Mouse (Mus musculus): ENCODE data around the gene Slc44a1. TPM values are rescaled to one million over a fixed set of nuclear protein-coding genes. Genes with fewer than 3 reads are reported as not detected.

Slc44a1 gene
- 10 to 100 TPM; 85.2 to 95.7 TPM for total RNA-seq (2021)
- long read RNA-seq, experiment 1, full-length matches to known transcripts = 98 of 107 reads
- long read RNA-seq, experiment 1, partial matches to known transcripts = 2 of 107 reads
- long read RNA-seq, experiment 1, other reads (novel, unspliced or antisense) = 7 of 107 reads
- long read RNA-seq, experiment 2, full-length matches to known transcripts = 153 of 193 reads
- long read RNA-seq, experiment 2, partial matches to known transcripts = 23 of 193 reads
- long read RNA-seq, experiment 2, other reads (novel, unspliced or antisense) = 17 of 193 reads

DNA sequence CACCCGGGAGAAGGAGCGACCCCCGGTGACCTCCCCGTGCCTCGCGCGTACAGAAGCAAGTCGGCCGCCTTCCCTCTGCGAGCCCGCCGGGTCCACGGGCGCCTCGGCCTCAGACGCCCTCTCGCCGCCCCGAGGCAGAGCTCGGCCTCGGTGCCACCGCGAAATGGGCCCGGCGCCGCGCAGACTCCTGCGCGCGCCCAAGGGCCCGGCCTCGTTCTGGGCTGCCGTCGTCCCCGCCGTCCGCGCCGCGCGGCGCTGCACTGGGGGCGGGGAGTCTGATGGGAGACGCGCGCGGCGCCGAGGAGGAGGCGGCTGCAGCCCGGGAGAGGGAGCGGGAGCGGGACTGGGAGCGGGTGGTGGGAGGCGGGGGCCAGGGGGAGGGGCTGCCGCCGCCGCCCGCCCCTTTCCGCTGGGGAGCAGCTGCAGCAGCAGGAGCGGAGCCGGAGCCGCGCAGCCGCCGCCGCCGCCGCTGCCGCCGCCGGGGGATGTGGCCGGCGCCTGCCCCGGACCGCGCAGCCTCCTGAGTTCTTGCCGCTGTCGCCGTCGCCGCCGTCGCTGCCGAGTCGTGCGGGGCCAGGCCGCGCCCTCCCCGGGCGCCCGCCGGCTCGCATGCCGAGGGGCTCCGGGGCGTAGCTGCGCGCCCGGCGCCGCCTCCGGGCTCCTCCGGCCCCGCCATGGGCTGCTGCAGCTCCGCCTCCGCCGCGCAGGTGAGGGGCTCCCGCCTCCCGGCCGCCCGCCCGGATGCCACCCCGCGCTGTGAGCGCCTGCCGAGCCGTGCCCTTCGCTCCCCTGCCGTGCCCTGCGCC is at the start of gene Slc44a1:
TSS of gene Slc44a1 (plus strand) at position 404 of the 806 bp plus-strand sequence.
- DNase-seq (ENCODE audit: low spot score in 2 of 2) = peak; percentile 83 to 86

GRCm38 (mm10) chr4:53395002-53395401 is 45.2 kb upstream of the Slc44a1 start:
- DNase-seq (ENCODE audit: low spot score in 2 of 2) = no peak

GRCm38 (mm10) chr4:53396623-53397192 is 43.5 kb upstream of the Slc44a1 start:
- DNase-seq (ENCODE audit: low spot score in 2 of 2) = no peak

DNA sequence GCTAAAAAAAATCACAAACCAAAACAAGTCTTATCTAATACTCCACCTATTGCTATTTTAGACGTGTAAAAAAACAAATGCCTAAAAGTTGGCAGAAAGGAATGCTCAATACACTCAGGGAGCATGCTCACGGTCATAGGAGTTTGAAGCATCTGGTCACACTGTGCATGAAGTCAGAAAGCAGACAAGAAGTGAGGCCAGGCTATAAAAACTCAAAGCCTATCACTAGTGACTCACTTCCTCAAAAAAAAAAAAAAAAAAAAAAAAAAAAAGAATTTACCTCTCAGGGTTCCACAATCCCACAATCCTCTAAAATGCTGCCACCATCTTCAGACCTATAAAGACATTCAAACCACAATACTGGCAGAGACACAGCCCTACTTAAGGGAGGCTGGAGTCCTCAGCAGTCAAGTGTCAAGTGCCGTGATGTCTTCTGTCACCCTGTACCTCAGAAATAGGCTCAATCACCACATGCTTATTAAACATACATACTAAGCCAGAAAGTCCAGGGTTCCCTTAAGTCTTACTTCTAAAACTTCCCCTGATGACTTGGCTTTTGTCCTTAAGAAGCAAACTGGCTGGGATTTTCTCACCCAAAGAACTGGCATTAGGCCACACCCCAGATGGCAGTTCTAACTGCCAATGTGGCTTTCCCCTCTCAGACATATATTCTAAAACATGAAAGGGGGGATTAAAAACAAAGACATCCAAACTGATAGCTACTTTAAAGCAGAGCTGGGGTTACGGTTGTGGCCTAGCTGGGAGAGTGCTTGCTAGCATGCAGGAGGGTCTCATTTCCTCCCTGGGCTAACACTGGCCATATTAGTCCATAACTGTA is 42.7 kb upstream of the Slc44a1 start:
- no peak for DNase-seq (ENCODE audit: low spot score in 2 of 2)

DNA sequence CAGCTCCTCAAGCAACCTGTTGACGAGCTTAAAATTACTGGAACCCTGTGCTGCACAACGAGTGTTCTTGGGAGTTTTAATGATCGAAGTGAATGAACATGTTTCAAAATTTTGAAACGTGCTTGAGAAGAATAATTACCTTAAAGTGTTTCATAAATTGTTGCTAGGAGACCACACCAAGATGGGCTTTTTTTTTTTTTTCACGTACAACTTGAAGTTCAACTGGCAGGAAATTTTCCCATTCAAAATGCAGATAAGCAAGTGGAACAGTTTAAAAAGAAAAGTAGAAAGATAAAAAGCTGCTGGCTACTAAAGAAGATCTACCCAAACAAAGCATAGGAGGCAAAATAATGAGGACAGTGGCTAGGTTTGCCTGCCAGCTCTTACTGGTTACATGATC is 41.7 kb upstream of the Slc44a1 start:
- DNase-seq (ENCODE audit: low spot score in 2 of 2) = no peak

DNA sequence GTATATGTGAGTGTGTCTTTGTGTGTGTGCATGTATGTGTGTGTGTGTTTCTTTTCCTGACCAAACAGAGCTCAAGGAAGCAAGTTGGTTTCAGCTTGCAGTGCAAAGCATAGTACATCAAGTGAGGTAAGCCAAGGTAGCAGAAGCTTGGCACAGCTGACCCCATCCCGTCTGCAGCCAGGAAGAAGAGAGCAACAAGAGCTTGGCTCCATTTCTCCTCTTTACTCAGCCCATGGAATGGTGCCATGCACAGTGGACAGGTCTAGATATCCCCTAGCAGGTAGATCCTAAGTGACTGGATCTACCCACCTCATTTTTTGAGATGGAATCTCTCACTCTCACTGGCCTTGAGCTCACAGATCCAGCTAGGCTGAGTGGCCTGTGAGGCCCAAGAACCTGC is 40.8 kb upstream of the Slc44a1 start:
- DNase-seq (ENCODE audit: low spot score in 2 of 2) = no peak

DNA sequence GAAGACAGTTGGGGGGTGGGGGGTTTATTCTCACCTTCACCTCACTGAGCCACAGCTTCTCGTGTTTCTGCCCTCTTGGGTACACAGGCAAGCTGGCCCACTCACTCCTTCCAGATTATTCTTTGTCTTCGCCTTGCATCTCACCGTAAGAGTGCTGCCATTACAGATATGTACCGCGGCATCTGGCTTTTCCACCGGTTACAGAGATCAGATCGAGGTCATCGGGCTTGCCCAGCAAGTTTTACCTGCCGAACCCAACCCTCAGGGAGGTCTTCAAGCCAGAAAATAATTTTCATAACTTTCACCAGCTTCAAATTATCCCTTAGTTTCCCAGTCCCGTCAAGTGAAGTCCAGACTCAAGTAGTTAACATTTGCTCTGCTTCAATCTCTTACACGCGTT is 36.8 kb upstream of the Slc44a1 start:
- no peak for DNase-seq (ENCODE audit: low spot score in 2 of 2)

DNA sequence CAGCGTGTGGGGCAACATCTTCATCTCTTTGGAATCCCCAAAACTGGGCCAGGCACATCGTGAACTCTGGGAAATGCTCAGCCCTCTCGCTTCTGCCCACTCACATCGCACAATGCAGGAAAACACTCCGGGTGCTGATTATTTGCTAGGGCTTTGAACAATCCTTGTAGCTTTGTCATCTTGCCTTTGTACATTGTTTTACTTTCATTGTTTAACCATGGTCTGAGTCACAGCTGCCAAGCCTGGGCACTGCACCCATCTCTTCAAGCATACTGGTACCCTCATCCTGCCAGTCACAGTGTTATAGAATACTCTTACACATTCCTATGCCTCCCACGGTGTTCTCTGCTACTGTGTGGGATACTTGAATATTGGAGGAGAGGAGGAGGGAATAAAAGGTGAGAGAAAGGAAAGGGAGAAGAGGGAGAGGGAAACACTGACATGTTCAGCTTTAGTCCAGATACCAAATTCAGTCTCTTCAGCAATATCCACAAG is 35.7 kb upstream of the Slc44a1 start:
- DNase-seq (ENCODE audit: low spot score in 2 of 2) = no peak

DNA sequence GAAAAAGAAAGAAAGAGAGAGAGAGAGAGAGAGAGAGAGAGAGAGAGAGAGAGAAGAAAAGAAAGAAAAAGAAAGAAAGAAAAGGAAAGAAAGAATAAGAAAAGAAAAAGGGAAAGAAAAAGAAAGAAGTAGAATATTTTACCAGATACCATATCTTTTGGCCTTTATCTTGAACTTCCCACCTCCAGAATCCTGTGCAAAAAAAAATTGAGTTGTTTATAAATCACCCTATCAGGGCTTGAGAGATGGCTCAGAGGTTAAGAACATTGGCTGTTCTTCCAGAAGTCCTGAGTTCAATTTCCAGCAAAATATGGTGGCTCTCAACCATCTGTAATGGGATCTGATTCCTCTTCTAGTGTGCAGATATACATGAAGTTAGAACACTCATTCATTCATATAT is 33.3 kb upstream of the Slc44a1 start:
- DNase-seq (ENCODE audit: low spot score in 2 of 2) = no peak

GRCm38 (mm10) chr4:53408821-53409220 is 31.4 kb upstream of the Slc44a1 start:
- DNase-seq (ENCODE audit: low spot score in 2 of 2) = no peak

- DNase-seq (ENCODE audit: low spot score in 2 of 2) = no peak
These were observed 30.6 kb upstream of the Slc44a1 start for GRCm38 (mm10) chr4:53409526-53410085.

GRCm38 (mm10) chr4:53410752-53411151 is 29.5 kb upstream of the Slc44a1 start:
- no peak for DNase-seq (ENCODE audit: low spot score in 2 of 2)

DNA sequence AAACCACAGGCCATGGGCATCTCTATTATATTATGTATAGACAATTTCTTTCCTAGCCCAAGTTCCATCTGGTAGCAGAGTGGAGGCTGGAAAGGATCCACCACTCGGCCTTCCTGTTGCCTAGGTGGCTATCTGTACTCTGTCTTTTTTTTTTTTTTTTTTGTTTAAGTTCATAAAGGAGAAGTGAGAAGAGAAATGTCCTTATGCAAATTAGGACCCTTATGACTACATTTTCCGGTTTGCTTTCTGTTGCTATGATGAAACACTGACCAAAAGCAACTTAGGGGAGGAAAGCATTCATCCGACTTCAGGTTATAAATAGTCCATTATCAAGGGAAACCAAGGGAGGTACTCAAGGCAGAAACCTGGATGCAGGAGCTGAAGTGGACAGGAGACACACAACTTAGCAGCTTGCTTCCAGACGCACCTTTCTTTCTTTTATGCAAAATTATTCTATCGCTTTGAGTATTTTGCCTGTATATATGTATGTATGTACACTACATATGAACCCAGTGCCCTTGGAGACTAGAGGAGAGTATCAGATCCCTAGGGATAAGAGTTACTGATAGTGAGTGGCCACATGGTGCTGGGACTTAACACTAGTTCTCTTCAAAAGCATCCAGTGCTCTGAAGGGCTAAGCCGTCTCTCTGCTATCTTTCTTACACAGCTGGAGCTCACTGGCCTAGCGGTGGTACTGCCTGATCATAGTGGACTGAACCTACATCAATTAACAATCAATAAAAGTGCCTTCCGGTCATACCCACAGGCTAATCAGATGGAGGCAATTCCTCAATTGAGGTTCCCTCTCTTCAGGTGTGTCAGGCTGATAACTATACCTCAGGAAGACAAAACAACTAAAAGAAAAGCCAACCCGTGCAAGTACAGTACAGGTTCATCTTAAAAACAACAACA is 28.0 kb upstream of the Slc44a1 start:
- DNase-seq (ENCODE audit: low spot score in 2 of 2) = no peak

- no peak for DNase-seq (ENCODE audit: low spot score in 2 of 2)
These were observed 27.2 kb upstream of the Slc44a1 start for GRCm38 (mm10) chr4:53412991-53413390.

DNA sequence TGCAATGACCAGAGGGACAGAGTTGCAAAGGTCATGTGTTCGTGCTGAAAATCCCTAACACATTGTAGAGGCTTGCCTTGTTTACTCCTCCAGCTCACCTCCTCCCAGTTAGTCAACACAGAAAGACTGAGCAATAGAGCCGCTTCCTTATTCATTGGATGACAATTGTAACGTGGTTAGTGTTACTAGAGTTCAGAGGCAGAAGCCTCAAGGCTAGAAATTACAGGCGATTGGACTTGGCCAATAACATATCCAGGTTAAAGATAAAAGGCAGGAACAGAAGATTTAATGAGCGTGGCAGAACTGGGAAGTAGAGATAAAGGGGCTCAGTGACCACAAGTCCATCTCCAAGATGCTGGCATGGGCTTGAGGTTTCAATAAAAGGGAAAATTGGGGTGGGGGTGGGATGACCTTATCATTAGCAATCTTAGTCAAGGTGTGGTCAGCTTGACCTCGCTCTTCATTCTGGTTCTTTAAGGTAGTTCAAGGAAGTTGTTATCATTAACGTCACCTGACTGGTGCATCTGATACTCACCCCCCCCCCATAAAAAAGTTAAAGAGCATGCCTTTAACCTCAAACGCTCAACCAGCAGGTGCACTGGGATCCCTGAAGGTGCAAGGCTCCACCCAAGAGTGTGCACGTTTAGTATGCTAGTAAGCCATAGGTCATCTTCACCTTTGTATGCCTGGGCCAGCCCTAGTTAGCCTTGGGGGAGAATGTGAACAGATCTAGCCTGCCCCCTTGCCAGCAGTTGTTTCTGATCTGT is 26.0 kb upstream of the Slc44a1 start:
- DNase-seq (ENCODE audit: low spot score in 2 of 2) = no peak

DNA sequence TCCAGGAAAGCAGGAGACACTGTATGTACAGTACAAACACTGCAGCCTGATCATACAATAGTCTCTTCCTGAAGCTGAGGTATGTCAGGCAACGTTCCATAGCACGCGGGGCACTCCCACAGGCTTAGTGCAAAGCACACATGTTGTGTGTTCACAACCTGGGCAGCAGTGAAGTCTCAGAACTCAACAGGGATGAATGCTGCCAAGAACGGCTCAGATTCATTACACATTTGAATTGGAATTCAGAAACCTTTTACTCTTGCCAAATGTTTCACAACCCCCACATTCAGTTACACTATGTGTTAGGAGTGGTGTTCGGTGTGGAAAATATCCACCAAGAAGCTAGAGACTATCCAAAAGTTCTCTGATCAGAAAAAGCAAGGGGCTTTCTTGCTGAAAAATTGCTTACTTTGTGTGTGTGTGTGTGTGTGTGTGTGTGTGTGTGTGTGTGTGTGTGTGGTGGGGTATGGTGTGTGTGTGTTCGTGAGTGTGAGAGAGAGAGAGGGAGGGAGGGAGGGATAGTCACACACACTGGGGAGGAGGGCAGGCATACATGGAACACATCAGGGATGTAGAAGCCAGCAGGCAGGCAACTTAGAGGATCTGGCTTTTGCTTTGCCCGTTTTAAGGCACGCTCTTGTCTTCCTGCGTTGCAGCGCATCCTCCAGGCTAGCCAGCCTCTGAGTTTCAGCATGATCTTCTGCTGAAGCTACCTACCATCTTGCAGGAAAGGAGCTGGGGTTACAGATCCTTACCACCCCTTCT is 24.2 kb upstream of the Slc44a1 start:
- no peak for DNase-seq (ENCODE audit: low spot score in 2 of 2)

DNA sequence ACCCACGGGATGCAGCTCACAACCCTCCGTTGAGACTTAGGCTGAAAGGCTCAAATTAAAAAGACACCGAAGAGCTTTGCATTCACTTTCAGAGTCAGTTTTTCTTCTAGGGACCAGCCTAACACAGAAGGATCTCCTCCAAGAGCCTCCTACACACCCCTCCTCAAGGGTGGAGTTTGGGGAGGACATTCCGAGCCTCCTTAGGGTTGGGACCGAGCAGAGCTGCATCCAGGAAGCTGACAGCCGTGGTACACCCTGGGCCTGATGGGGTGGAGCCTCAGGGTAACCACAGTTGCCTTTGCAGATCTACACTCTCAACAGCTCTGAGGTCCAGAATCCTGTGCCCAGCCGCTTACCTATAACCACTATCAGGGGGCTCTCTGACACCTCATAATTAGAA is 23.3 kb upstream of the Slc44a1 start:
- no peak for DNase-seq (ENCODE audit: low spot score in 2 of 2)

- DNase-seq (ENCODE audit: low spot score in 2 of 2) = no peak
These were observed 17.4 kb upstream of the Slc44a1 start for GRCm38 (mm10) chr4:53422799-53423198.

Data from adrenal gland, adult 18-20 months (tissue).